Mouse (Mus musculus) C3H10T1/2 (cell line): Measurements from ENCODE around the gene Nlrp6. TPM values are rescaled to one million over a fixed set of nuclear protein-coding genes. Genes with fewer than 3 reads are reported as not detected.

Experiments
- polyA plus RNA-seq, 2 experiments: library from polyadenylated mRNA; unstranded; fragments of >200 nt; fragmentation: generic; extraction: Trizol; gene quantifications; one replicate each; pipeline ENCODE4 v1.2.1; 2012; ENCODE audit warnings: missing spikeins in 2 of 2

The Nlrp6 gene
- polyA plus RNA-seq = under 1 TPM in 1 of 2 experiments, not detected in 1; 0.02 TPM

GRCm38 (mm10) chr7:140920418-140921029, at the start of gene Nlrp6:
TSS of gene Nlrp6 (plus strand) at chr7:140920902.

GRCm38 (mm10) chr7:140881696-140882468, 38.8 kb upstream of the Nlrp6 start, which contains the start of the genes Psmd13 and Sirt3:
TSS of gene Psmd13 (plus strand) at chr7:140881968.
TSS of gene Sirt3 (minus strand) at chr7:140882309.

GRCm38 (mm10) chr7:140900220-140900619, 20.5 kb upstream of the Nlrp6 start, which contains the start of gene Cox8b:
TSS of gene Cox8b (minus strand) at chr7:140900446.

GRCm38 (mm10) chr7:140941222-140942051, 20.7 kb downstream of the Nlrp6 start, which contains the start of gene Pgghg:
TSS of gene Pgghg (plus strand) at chr7:140941391.

GRCm38 (mm10) chr7:140949824-140950530, 29.3 kb downstream of the Nlrp6 start, which contains the start of gene Ifitm5:
TSS of gene Ifitm5 (minus strand) at chr7:140950291.

GRCm38 (mm10) chr7:140955758-140956555, 35.3 kb downstream of the Nlrp6 start, which contains the start of the genes Gm45717 and Ifitm2:
TSS of gene Gm45717 (minus strand) at chr7:140955937.
TSS of gene Ifitm2 (minus strand) at chr7:140955987.

GRCm38 (mm10) chr7:140966921-140967320, 46.2 kb downstream of the Nlrp6 start, which contains the start of gene Ifitm1:
TSS of gene Ifitm1 (plus strand) at chr7:140967221.

Other genes starting within 250 kb of the Nlrp6 start
- gene Olfr45, start 239.0 kb upstream of the Nlrp6 start, polyA plus RNA-seq = not detected
- gene Olfr541, start 223.6 kb upstream of the Nlrp6 start, polyA plus RNA-seq = not detected
- gene Cyp2e1, start 157.2 kb upstream of the Nlrp6 start, polyA plus RNA-seq = under 1 TPM in 1 of 2 experiments, not detected in 1; 0.01 TPM
- gene Syce1, start 133.1 kb upstream of the Nlrp6 start, polyA plus RNA-seq = not detected
- under 1 TPM in 1 of 2 experiments, not detected in 1; 0.02 TPM for gene Zfp941, start 98.7 kb upstream of the Nlrp6 start, polyA plus RNA-seq
- gene Urah, start 85.9 kb upstream of the Nlrp6 start, polyA plus RNA-seq = under 1 TPM; 0.09 TPM
- not detected for gene Scgb1c1, start 75.4 kb upstream of the Nlrp6 start, polyA plus RNA-seq
- gene Odf3, start 73.1 kb upstream of the Nlrp6 start, polyA plus RNA-seq = under 1 TPM in 1 of 2 experiments, not detected in 1; 0.05 TPM
- gene Gm45785, start 64.6 kb upstream of the Nlrp6 start, polyA plus RNA-seq = not detected
- gene Ric8a, start 63.9 kb upstream of the Nlrp6 start, polyA plus RNA-seq = 10 to 100 TPM; 19.4 to 29.0 TPM
- gene Bet1l, start 63.3 kb upstream of the Nlrp6 start, polyA plus RNA-seq = 10 to 100 TPM; 11.9 to 31.0 TPM
- gene Psmd13, start 38.9 kb upstream of the Nlrp6 start, polyA plus RNA-seq = 100 to 1,000 TPM in 1 of 2 experiments, 10 to 100 TPM in 1; 91.3 to 207 TPM
- gene Sirt3, start 38.6 kb upstream of the Nlrp6 start, polyA plus RNA-seq = 10 to 100 TPM in 1 of 2 experiments, 1 to 10 TPM in 1; 7.5 to 19.5 TPM
- not detected for gene Cox8b, start 20.5 kb upstream of the Nlrp6 start, polyA plus RNA-seq
- 10 to 100 TPM; 13.7 to 29.8 TPM for gene Pgghg, start 20.5 kb downstream of the Nlrp6 start, polyA plus RNA-seq
- 1 to 10 TPM in 1 of 2 experiments, under 1 TPM in 1; 0.25 to 2.7 TPM for gene Ifitm5, start 29.4 kb downstream of the Nlrp6 start, polyA plus RNA-seq
- gene Gm45717, start 35.0 kb downstream of the Nlrp6 start, polyA plus RNA-seq = under 1 TPM; 0.14 to 0.58 TPM
- gene Ifitm2, start 35.1 kb downstream of the Nlrp6 start, polyA plus RNA-seq = 1,000 to 10,000 TPM; 1,155 to 1,564 TPM
- 10 to 100 TPM; 12.2 to 27.4 TPM for gene Ifitm1, start 46.3 kb downstream of the Nlrp6 start, polyA plus RNA-seq
- 1,000 to 10,000 TPM; 1,553 to 1,705 TPM for gene Ifitm3, start 89.9 kb downstream of the Nlrp6 start, polyA plus RNA-seq
- 1 to 10 TPM; 2.5 to 4.3 TPM for gene Ifitm6, start 97.0 kb downstream of the Nlrp6 start, polyA plus RNA-seq
- not detected for gene Gm17387, start 108.2 kb downstream of the Nlrp6 start, polyA plus RNA-seq
- gene B4galnt4, start 140.2 kb downstream of the Nlrp6 start, polyA plus RNA-seq = 1 to 10 TPM; 3.9 to 4.3 TPM
- 1 to 10 TPM; 1.8 to 6.9 TPM for gene Pkp3, start 157.3 kb downstream of the Nlrp6 start, polyA plus RNA-seq
- gene Sigirr, start 179.7 kb downstream of the Nlrp6 start, polyA plus RNA-seq = 1 to 10 TPM; 3.7 to 6.1 TPM
- gene Ano9, start 196.9 kb downstream of the Nlrp6 start, polyA plus RNA-seq = not detected
- 10 to 100 TPM; 18.4 to 33.3 TPM for gene Ptdss2, start 201.5 kb downstream of the Nlrp6 start, polyA plus RNA-seq